Mouse (Mus musculus) spleen, adult 2 months (tissue): ENCODE measurements around the gene Pfdn2.

Source experiments
- CTCF ChIP-seq: fragments of 200-500 bp; IDR thresholded peaks from 2 replicates; pipeline ENCODE4 v1.5.1; 2011; ENCODE audit warnings: mild to moderate bottlenecking, inconsistent platforms; ENCODE audit not compliant: insufficient read depth, insufficient read length, insufficient replicate concordance; ENCODE audit errors: extremely low read depth
- POLR2A ChIP-seq: fragments of 200-500 bp; IDR thresholded peaks from 2 replicates; pipeline ENCODE4 v1.6.1; 2011; ENCODE audit warnings: low read depth, low read length, inconsistent platforms

GRCm38 (mm10) chr1:171298226-171298625 is 47.2 kb upstream of the Pfdn2 start:
- TF ChIP-seq CTCF, result no peak
- TF ChIP-seq POLR2A, result no peak
